Mouse (Mus musculus): Measurements from ENCODE around the gene Adpgk. TPM values are rescaled to one million over a fixed set of nuclear protein-coding genes. Genes with fewer than 3 reads are reported as not detected.

Adpgk gene
- total RNA-seq (2014; fragmentation: Nextera tagmentation): 47.8 and 56.8 TPM in 2 replicates
- 48.4 and 55.0 TPM in 2 replicates for total RNA-seq (2017)

GRCm38 (mm10) chr9:59290957-59291687 is at the start of gene Adpgk:
Gene Adpgk, plus strand, starts transcription at chr9:59291558.
- peak; percentile 85 for ATAC-seq (replicated peaks; ENCODE audit: poor library complexity, severe bottlenecking)

- ATAC-seq (replicated peaks; ENCODE audit: poor library complexity, severe bottlenecking): no peak
Measured at GRCm38 (mm10) chr9:59245181-59245580, 46.2 kb upstream of the Adpgk start.

- no peak for ATAC-seq (replicated peaks; ENCODE audit: poor library complexity, severe bottlenecking)
Measured at GRCm38 (mm10) chr9:59246456-59247029, 44.8 kb upstream of the Adpgk start.

GRCm38 (mm10) chr9:59249359-59249758 is 42.0 kb upstream of the Adpgk start:
- ATAC-seq (replicated peaks; ENCODE audit: poor library complexity, severe bottlenecking): no peak

GRCm38 (mm10) chr9:59250272-59250671 is 41.1 kb upstream of the Adpgk start:
- no peak for ATAC-seq (replicated peaks; ENCODE audit: poor library complexity, severe bottlenecking)

- no peak for ATAC-seq (replicated peaks; ENCODE audit: poor library complexity, severe bottlenecking)
Measured at GRCm38 (mm10) chr9:59254716-59255421, 36.5 kb upstream of the Adpgk start.

- no peak for ATAC-seq (replicated peaks; ENCODE audit: poor library complexity, severe bottlenecking)
Measured at GRCm38 (mm10) chr9:59259806-59260454, 31.4 kb upstream of the Adpgk start.

GRCm38 (mm10) chr9:59266332-59266731 is 25.0 kb upstream of the Adpgk start:
- peak; percentile 53; the same call in 1 of the 2 replicates for ATAC-seq (replicated peaks; ENCODE audit: poor library complexity, severe bottlenecking)

GRCm38 (mm10) chr9:59269728-59270127 is 21.6 kb upstream of the Adpgk start:
- no peak for ATAC-seq (replicated peaks; ENCODE audit: poor library complexity, severe bottlenecking)

GRCm38 (mm10) chr9:59271081-59271480 is 20.3 kb upstream of the Adpgk start:
- no peak for ATAC-seq (replicated peaks; ENCODE audit: poor library complexity, severe bottlenecking)

- no peak for ATAC-seq (replicated peaks; ENCODE audit: poor library complexity, severe bottlenecking)
Measured at GRCm38 (mm10) chr9:59271711-59272110, 19.6 kb upstream of the Adpgk start.

- ATAC-seq (replicated peaks; ENCODE audit: poor library complexity, severe bottlenecking): no peak
Measured at GRCm38 (mm10) chr9:59273199-59273598, 18.2 kb upstream of the Adpgk start.

- no peak for ATAC-seq (replicated peaks; ENCODE audit: poor library complexity, severe bottlenecking)
Measured at GRCm38 (mm10) chr9:59274846-59275455, 16.4 kb upstream of the Adpgk start.

- ATAC-seq (replicated peaks; ENCODE audit: poor library complexity, severe bottlenecking): no peak
Measured at GRCm38 (mm10) chr9:59278199-59278598, 13.2 kb upstream of the Adpgk start.

GRCm38 (mm10) chr9:59278694-59279093 is 12.7 kb upstream of the Adpgk start:
- no peak for ATAC-seq (replicated peaks; ENCODE audit: poor library complexity, severe bottlenecking)

- ATAC-seq (replicated peaks; ENCODE audit: poor library complexity, severe bottlenecking): peak; percentile 59
Measured at GRCm38 (mm10) chr9:59280888-59281287, 10.5 kb upstream of the Adpgk start.

GRCm38 (mm10) chr9:59281871-59282682 is 9.3 kb upstream of the Adpgk start:
- ATAC-seq (replicated peaks; ENCODE audit: poor library complexity, severe bottlenecking): peak; percentile 62

GRCm38 (mm10) chr9:59282683-59282986 is 8.7 kb upstream of the Adpgk start:
- no peak for ATAC-seq (replicated peaks; ENCODE audit: poor library complexity, severe bottlenecking)

- ATAC-seq (replicated peaks; ENCODE audit: poor library complexity, severe bottlenecking): no peak
Measured at GRCm38 (mm10) chr9:59285614-59286013, 5.7 kb upstream of the Adpgk start.

- peak; percentile 51 for ATAC-seq (replicated peaks; ENCODE audit: poor library complexity, severe bottlenecking)
Measured at GRCm38 (mm10) chr9:59288058-59288457, 3.3 kb upstream of the Adpgk start.

All from granulocyte monocyte progenitor cell, adult 5-6 weeks (primary cell).